Mouse (Mus musculus) embryonic fibroblast, embryonic 13.5 days (primary cell): ENCODE measurements at regions not wholly inside any gene's neighbourhood (a gene's known extent, or its start where the extent isn't known, plus 50 kb on each side); places are given as distances from the start of the nearest gene placed in this dataset.

ENCODE experiments used
- CTCF ChIP-seq: IDR thresholded peaks from 2 replicates; pipeline ENCODE4 v1.5.1; 2011; ENCODE audit warnings: mild to moderate bottlenecking, control low read depth, low read length, moderate library complexity, borderline replicate concordance; ENCODE audit not compliant: insufficient read depth
- POLR2A ChIP-seq: IDR thresholded peaks from 2 replicates; pipeline ENCODE4 v1.6.1; 2011; ENCODE audit warnings: low read depth, mild to moderate bottlenecking, control low read depth, low read length, moderate library complexity

- TF ChIP-seq POLR2A (no peak), CTCF (no peak)
Observed at GRCm38 (mm10) chr15:93706366-93706930, 110.8 kb upstream of the Prickle1 start.
